Mouse (Mus musculus) gastrocnemius, postnatal 4 days (tissue): Measurements from ENCODE around the gene Srbd1. TPM values are rescaled to one million over a fixed set of nuclear protein-coding genes. Genes with fewer than 3 reads are reported as not detected.

Experiments
- DNase-seq, 2 experiments: peaks; one replicate each; pipeline ENCODE4 v3.0.0; 2021 to 2022; ENCODE audit warnings: low spot score in 2 of 2, mixed read lengths in 2 of 2
- total RNA-seq, 2 experiments: library from RNA; stranded (reverse); gene quantifications; 2 replicates each; pipeline ENCODE4 v1.2.3; 2021

Gene Srbd1
- total RNA-seq, 2 experiments from 2014 or later: 15.0 to 16.4 TPM

- DNase-seq: no peak
Measured at GRCm38 (mm10) chr17:86035576-86035975, 109.4 kb downstream of the Srbd1 start.

- DNase-seq: no peak
Measured at GRCm38 (mm10) chr17:86035146-86035545, 109.8 kb downstream of the Srbd1 start.

GRCm38 (mm10) chr17:86034641-86035040 lies 110.3 kb downstream of the Srbd1 start:
- no peak for DNase-seq

GRCm38 (mm10) chr17:86032113-86032714 lies 112.8 kb downstream of the Srbd1 start:
- DNase-seq: peak in 1 of 2 experiments; percentile 35

GRCm38 (mm10) chr17:86030016-86030415 lies 115.0 kb downstream of the Srbd1 start:
- no peak for DNase-seq

- no peak for DNase-seq
Measured at GRCm38 (mm10) chr17:86029175-86029574, 115.8 kb downstream of the Srbd1 start.

GRCm38 (mm10) chr17:86027577-86028199 lies 117.3 kb downstream of the Srbd1 start:
- no peak for DNase-seq

GRCm38 (mm10) chr17:86024589-86024988 lies 120.4 kb downstream of the Srbd1 start:
- no peak for DNase-seq

- no peak for DNase-seq
Measured at GRCm38 (mm10) chr17:86022366-86022765, 122.6 kb downstream of the Srbd1 start.

GRCm38 (mm10) chr17:86021815-86022214 lies 123.2 kb downstream of the Srbd1 start:
- DNase-seq: no peak

GRCm38 (mm10) chr17:86021231-86021630 lies 123.7 kb downstream of the Srbd1 start:
- DNase-seq: no peak

- DNase-seq: no peak
Measured at GRCm38 (mm10) chr17:86019793-86020192, 125.2 kb downstream of the Srbd1 start.

- no peak for DNase-seq
Measured at GRCm38 (mm10) chr17:86014246-86014645, 130.7 kb downstream of the Srbd1 start.

GRCm38 (mm10) chr17:86012576-86012975 lies 132.4 kb downstream of the Srbd1 start:
- no peak for DNase-seq

- no peak for DNase-seq
Measured at GRCm38 (mm10) chr17:86011849-86012248, 133.1 kb downstream of the Srbd1 start.

GRCm38 (mm10) chr17:86008401-86008800 lies 136.6 kb downstream of the Srbd1 start:
- DNase-seq: no peak

- DNase-seq: no peak
Measured at GRCm38 (mm10) chr17:86002113-86002512, 142.9 kb downstream of the Srbd1 start.

- DNase-seq: no peak
Measured at GRCm38 (mm10) chr17:86001667-86002066, 143.3 kb downstream of the Srbd1 start.

GRCm38 (mm10) chr17:85995727-85996126 lies 149.2 kb downstream of the Srbd1 start:
- DNase-seq: peak; percentile 48 to 77

- peak in 1 of 2 experiments; percentile 31 for DNase-seq
Measured at GRCm38 (mm10) chr17:85995086-85995485, 149.9 kb downstream of the Srbd1 start.

GRCm38 (mm10) chr17:85989058-85989769 lies 155.8 kb downstream of the Srbd1 start:
- no peak for DNase-seq

GRCm38 (mm10) chr17:85987531-85987930 lies 157.4 kb downstream of the Srbd1 start:
- DNase-seq: no peak
